Comparison of ENCODE assay signal across 8 mouse cellular contexts in the genomic region with DNA sequence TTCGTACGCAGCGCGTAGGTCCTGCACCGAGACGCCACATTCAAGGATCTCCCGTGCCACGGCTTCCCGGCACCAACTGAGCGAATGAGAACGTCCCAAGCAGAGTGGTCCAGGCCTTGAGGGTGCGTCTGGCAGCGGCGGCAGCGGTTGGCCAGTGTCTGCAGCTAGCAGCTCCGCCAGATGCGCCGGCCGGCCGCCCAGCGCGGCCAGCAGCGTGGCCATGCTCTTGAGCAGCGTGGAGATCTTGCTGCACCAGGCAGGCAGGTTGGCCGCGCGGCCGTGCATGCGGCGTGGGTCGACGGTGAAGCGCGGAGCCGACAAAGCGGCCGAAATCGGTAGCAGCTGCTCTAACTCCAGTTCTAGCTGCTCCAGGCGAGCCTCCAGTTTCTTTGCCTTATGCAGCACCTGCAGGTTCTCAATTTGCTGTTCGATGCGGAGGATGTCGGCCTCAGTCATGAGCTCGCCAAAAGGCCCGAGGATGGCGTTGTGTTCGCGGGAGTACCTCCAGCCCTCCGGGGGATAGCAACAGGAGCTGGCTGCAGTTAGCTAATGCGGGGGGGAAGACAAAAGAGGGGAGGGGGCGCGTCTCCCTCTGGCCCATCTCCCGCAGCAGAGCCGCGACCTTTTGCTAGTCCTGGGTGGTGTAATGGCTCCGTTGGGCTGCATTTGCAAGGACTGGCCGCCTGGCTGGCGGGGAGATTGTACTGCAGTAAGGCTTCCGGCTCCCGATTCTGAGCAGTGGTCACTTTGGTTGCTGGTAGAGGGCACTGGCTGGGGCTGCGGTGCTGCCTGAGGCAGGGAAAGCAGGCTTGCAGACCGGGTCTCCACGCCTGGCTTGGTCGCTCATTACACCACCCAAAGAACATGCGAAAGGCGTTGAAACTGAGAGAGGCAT. TPM values are rescaled to one million over a fixed set of nuclear protein-coding genes. Genes with fewer than 3 reads are reported as not detected.
DNase-seq lines count a peak whose midpoint lies in the region; ATAC-seq and TF ChIP-seq lines count a peak whose summit lies in the region.

No protein-coding gene starts in this region.

- H3K4me3 ChIP-seq in lung, adult 2 months (replicated peaks; ENCODE audit: extremely low read depth, low read depth, low read length), result peak overlapping the region; percentile 44
- peak overlapping the region; percentile 25 for H3K4me3 ChIP-seq in embryonic facial prominence, embryonic 15.5 days (replicated peaks)
- peak overlapping the region; percentile 24 for H3K4me3 ChIP-seq in intestine, embryonic 15.5 days (replicated peaks)
- H3K4me3 ChIP-seq in neural tube, embryonic 11.5 days (ENCODE audit: low read depth, low read length), result peak overlapping the region; percentile 21

- H3K9ac ChIP-seq in embryonic facial prominence, embryonic 15.5 days, result no peak overlapping the region
- no peak overlapping the region for H3K9ac ChIP-seq in intestine, embryonic 15.5 days
- H3K9ac ChIP-seq in neural tube, embryonic 11.5 days (ENCODE audit: low read length), result no peak overlapping the region

- WGBS in lung, adult 2 months, result 18% methylated on average over 65 of the region's 65 CpGs
- 10% methylated on average over 65 of the region's 65 CpGs for WGBS in embryonic facial prominence, embryonic 15.5 days
- WGBS in intestine, embryonic 15.5 days, result 21% methylated on average over 65 of the region's 65 CpGs
- 4% methylated on average over 64 of the region's 65 CpGs for WGBS in neural tube, embryonic 11.5 days

- TF ChIP-seq POLR2A in lung, adult 2 months (IDR thresholded peaks at IDR 0.05; ENCODE audit: borderline replicate concordance, extremely low read depth, low read depth, low read length), result no peak

- H3K27me3 ChIP-seq in embryonic facial prominence, embryonic 15.5 days, result peaks cover 98% of the 10 kb centered on the region
- H3K27me3 ChIP-seq in intestine, embryonic 15.5 days (replicated peaks), result peaks cover 93% of the 10 kb centered on the region
- peaks cover 97% of the 10 kb centered on the region for H3K27me3 ChIP-seq in neural tube, embryonic 11.5 days (ENCODE audit: control insufficient read depth, insufficient read depth, low read length)

- peak overlapping the region; percentile 39 for H3K4me2 ChIP-seq in embryonic facial prominence, embryonic 15.5 days (replicated peaks)
- H3K4me2 ChIP-seq in intestine, embryonic 15.5 days (replicated peaks), result peak overlapping the region; percentile 48
- peak overlapping the region; percentile 28 for H3K4me2 ChIP-seq in neural tube, embryonic 11.5 days (ENCODE audit: low read depth)

- no peak for TF ChIP-seq CTCF in lung, adult 2 months (IDR thresholded peaks at IDR 0.05; ENCODE audit: insufficient read depth, low read length)

- DNase-seq in lung, adult 2 months, result no peak
- no peak for DNase-seq in lung, postnatal 36 days
- peak; percentile 60 for DNase-seq in neural tube, embryonic 11.5 days (ENCODE audit: low spot score)
- no peak for DNase-seq in gastrocnemius, postnatal 25 days
- no peak for DNase-seq in frontal cortex, postnatal 10 days (ENCODE audit: low spot score in 2 of 2)
- DNase-seq in adrenal gland, adult 8-10 months, result no peak

- H3K27ac ChIP-seq in embryonic facial prominence, embryonic 15.5 days (replicated peaks), result no peak overlapping the region
- no peak overlapping the region for H3K27ac ChIP-seq in intestine, embryonic 15.5 days
- H3K27ac ChIP-seq in neural tube, embryonic 11.5 days (ENCODE audit: low read depth, low read length), result no peak overlapping the region

- no peak for ATAC-seq in embryonic facial prominence, embryonic 15.5 days (ENCODE audit: insufficient number of reproducible peaks, low FRiP score, low TSS enrichment, low read depth)
- ATAC-seq in intestine, embryonic 15.5 days, result no peak
- no peak for ATAC-seq in neural tube, embryonic 11.5 days (ENCODE audit: insufficient read depth, low FRiP score, low TSS enrichment)

- no peaks in the 10 kb centered on the region for H3K9me3 ChIP-seq in embryonic facial prominence, embryonic 15.5 days (replicated peaks)
- no peaks in the 10 kb centered on the region for H3K9me3 ChIP-seq in intestine, embryonic 15.5 days
- H3K9me3 ChIP-seq in neural tube, embryonic 11.5 days (ENCODE audit: control insufficient read depth, low read length), result no peaks in the 10 kb centered on the region

- H3K36me3 ChIP-seq in embryonic facial prominence, embryonic 15.5 days, result no peaks in the 10 kb centered on the region
- no peaks in the 10 kb centered on the region for H3K36me3 ChIP-seq in intestine, embryonic 15.5 days
- H3K36me3 ChIP-seq in neural tube, embryonic 11.5 days (ENCODE audit: control insufficient read depth, insufficient read depth, low read length), result no peaks in the 10 kb centered on the region

- H3K4me1 ChIP-seq in lung, adult 2 months (ENCODE audit: control insufficient read depth, insufficient read depth, low read length), result peaks cover 6% of the 10 kb centered on the region
- H3K4me1 ChIP-seq in embryonic facial prominence, embryonic 15.5 days, result peaks cover 30% of the 10 kb centered on the region
- peaks cover 43% of the 10 kb centered on the region for H3K4me1 ChIP-seq in intestine, embryonic 15.5 days (replicated peaks)
- peaks cover 12% of the 10 kb centered on the region for H3K4me1 ChIP-seq in neural tube, embryonic 11.5 days (ENCODE audit: control insufficient read depth, insufficient read depth, low read length)

RNA-seq across cellular contexts. Expression of gene Tnfrsf25, which starts 10.5 kb away (rescaled TPM):
- polyA plus RNA-seq in lung, adult 2 months (2012; rRNA removed), result 8.1 and 12.7 TPM in 2 replicates
- polyA plus RNA-seq in embryonic facial prominence, embryonic 15.5 days (2015; fragmentation: Nextera tagmentation; extraction: Ambion mirVana), result 1.5 and 2.0 TPM in 2 replicates
- polyA plus RNA-seq in intestine, embryonic 15.5 days (2015; fragmentation: Nextera tagmentation; extraction: Ambion mirVana), result 1.4 and 1.5 TPM in 2 replicates
- 0.42 and 0.62 TPM in 2 replicates for polyA plus RNA-seq in neural tube, embryonic 11.5 days (2014; fragmentation: Nextera tagmentation; extraction: Ambion mirVana)
- 1 to 10 TPM; 1.2 TPM for total RNA-seq in gastrocnemius, postnatal 25 days (2021)
- total RNA-seq in adrenal gland, adult 8-10 months (2022), result 1 to 10 TPM in 3 of 4 experiments, under 1 TPM in 1; 0.73 to 2.0 (median 1.3) TPM

RNA-seq across cellular contexts. Expression of gene Espn, which starts 25.9 kb away (rescaled TPM):
- 9.8 and 16.3 TPM in 2 replicates for polyA plus RNA-seq in lung, adult 2 months (2012; rRNA removed)
- 7.5 TPM in 2 replicates for polyA plus RNA-seq in embryonic facial prominence, embryonic 15.5 days (2015; fragmentation: Nextera tagmentation; extraction: Ambion mirVana)
- 29.2 and 30.8 TPM in 2 replicates for polyA plus RNA-seq in intestine, embryonic 15.5 days (2015; fragmentation: Nextera tagmentation; extraction: Ambion mirVana)
- 0.48 and 1.1 TPM in 2 replicates for polyA plus RNA-seq in neural tube, embryonic 11.5 days (2014; fragmentation: Nextera tagmentation; extraction: Ambion mirVana)
- under 1 TPM; 0.23 to 0.38 TPM for total RNA-seq in gastrocnemius, postnatal 25 days (2021)
- 1 to 10 TPM; 2.1 to 6.0 (median 4.4) TPM for total RNA-seq in adrenal gland, adult 8-10 months (2022)

RNA-seq across cellular contexts. Expression of gene Hes2, which starts 32.4 kb away (rescaled TPM):
- polyA plus RNA-seq in lung, adult 2 months (2012; rRNA removed), result 5.4 and 6.2 TPM in 2 replicates
- polyA plus RNA-seq in embryonic facial prominence, embryonic 15.5 days (2015; fragmentation: Nextera tagmentation; extraction: Ambion mirVana), result 1.6 and 1.9 TPM in 2 replicates
- 0.30 and 0.42 TPM in 2 replicates for polyA plus RNA-seq in intestine, embryonic 15.5 days (2015; fragmentation: Nextera tagmentation; extraction: Ambion mirVana)
- polyA plus RNA-seq in neural tube, embryonic 11.5 days (2014; fragmentation: Nextera tagmentation; extraction: Ambion mirVana), result 2.9 and 3.5 TPM in 2 replicates
- not detected for total RNA-seq in gastrocnemius, postnatal 25 days (2021)
- not detected for total RNA-seq in adrenal gland, adult 8-10 months (2022)

RNA-seq across cellular contexts. Expression of gene Acot7, which starts 51.7 kb away (rescaled TPM):
- polyA plus RNA-seq in lung, adult 2 months (2012; rRNA removed), result 118 and 125 TPM in 2 replicates
- 65.5 and 77.0 TPM in 2 replicates for polyA plus RNA-seq in embryonic facial prominence, embryonic 15.5 days (2015; fragmentation: Nextera tagmentation; extraction: Ambion mirVana)
- polyA plus RNA-seq in intestine, embryonic 15.5 days (2015; fragmentation: Nextera tagmentation; extraction: Ambion mirVana), result 57.8 and 60.0 TPM in 2 replicates
- polyA plus RNA-seq in neural tube, embryonic 11.5 days (2014; fragmentation: Nextera tagmentation; extraction: Ambion mirVana), result 159 and 173 TPM in 2 replicates
- 10 to 100 TPM; 15.4 to 19.1 TPM for total RNA-seq in gastrocnemius, postnatal 25 days (2021)
- total RNA-seq in adrenal gland, adult 8-10 months (2022), result 10 to 100 TPM; 49.5 to 53.2 (median 51.8) TPM

RNA-seq across cellular contexts. Expression of gene Plekhg5, which starts 54.0 kb away (rescaled TPM):
- 46.7 and 49.9 TPM in 2 replicates for polyA plus RNA-seq in lung, adult 2 months (2012; rRNA removed)
- polyA plus RNA-seq in embryonic facial prominence, embryonic 15.5 days (2015; fragmentation: Nextera tagmentation; extraction: Ambion mirVana), result 20.8 and 21.3 TPM in 2 replicates
- polyA plus RNA-seq in intestine, embryonic 15.5 days (2015; fragmentation: Nextera tagmentation; extraction: Ambion mirVana), result 11.0 and 12.9 TPM in 2 replicates
- 7.2 and 7.3 TPM in 2 replicates for polyA plus RNA-seq in neural tube, embryonic 11.5 days (2014; fragmentation: Nextera tagmentation; extraction: Ambion mirVana)
- 1 to 10 TPM; 5.0 to 6.5 TPM for total RNA-seq in gastrocnemius, postnatal 25 days (2021)
- 10 to 100 TPM in 3 of 4 experiments, 1 to 10 TPM in 1; 8.7 to 19.5 (median 15.4) TPM for total RNA-seq in adrenal gland, adult 8-10 months (2022)
